Mouse (Mus musculus): ENCODE results near the gene Shpk. TPM values are rescaled to one million over a fixed set of nuclear protein-coding genes. Genes with fewer than 3 reads are reported as not detected.

The Shpk gene
- total and polyA plus RNA-seq, 2 experiments from 2014 or later: 1.8 to 2.2 TPM

DNA sequence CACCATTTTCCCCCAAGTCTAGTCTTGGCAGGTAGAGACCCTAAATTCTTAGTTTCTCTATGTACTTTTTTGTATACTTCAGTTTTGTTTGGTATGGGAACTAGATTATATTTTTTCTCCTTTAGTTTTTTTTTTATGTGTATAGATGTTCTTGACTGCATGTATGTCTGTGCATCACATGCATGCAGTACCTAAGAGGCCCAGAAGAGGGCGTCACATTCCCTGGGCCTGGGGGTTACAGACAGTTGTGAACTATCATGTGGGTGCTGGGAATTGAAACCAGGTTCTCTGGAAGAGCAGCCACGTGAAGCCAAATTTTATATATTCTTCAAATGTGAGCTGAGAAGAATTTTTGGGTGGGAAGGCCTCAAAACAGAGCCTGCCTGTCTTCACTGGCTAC is 20.4 kb downstream of the Shpk start:
- no peak overlapping the region for H3K9ac ChIP-seq
- no peak for DNase-seq
- H3K27me3 ChIP-seq (ENCODE audit: insufficient read depth, low read length): no peaks in the 10 kb centered on the region
- H3K4me3 ChIP-seq (ENCODE audit: low read depth, low read length): no peak overlapping the region
- no peak for ATAC-seq
- no peaks in the 10 kb centered on the region for H3K4me1 ChIP-seq (ENCODE audit: insufficient read depth)
- H3K9me3 ChIP-seq (ENCODE audit: low read length): no peaks in the 10 kb centered on the region
- no peak overlapping the region for H3K4me2 ChIP-seq (ENCODE audit: low read depth)
- WGBS: 67% methylated on average over 2 of the region's 2 CpGs
- H3K36me3 ChIP-seq (ENCODE audit: insufficient read depth): no peaks in the 10 kb centered on the region
- TF ChIP-seq CTCF (IDR thresholded peaks at IDR 0.05; ENCODE audit: low read depth): no peak
- H3K27ac ChIP-seq (ENCODE audit: low read depth, low read length): no peak overlapping the region

DNA sequence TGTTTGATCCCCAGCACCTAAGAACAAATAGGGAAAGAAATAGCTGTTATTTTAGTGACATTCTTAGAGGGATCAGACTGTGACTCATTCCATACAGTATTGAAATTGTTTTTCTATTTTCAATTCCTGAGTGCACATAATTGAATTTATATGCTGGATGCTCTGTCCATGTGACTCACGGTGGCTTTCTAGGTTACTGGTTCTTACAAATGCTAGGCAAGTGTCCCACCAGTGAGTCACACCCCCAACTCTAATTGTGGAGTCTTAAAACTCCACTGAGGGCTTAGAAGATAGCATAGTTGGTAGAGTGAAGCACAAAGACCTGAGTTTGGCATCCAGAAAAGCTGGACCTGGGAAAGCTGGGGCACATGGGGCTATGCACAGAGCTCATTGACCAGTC is 21.4 kb downstream of the Shpk start:
- ATAC-seq (no peak), DNase-seq (no peak)
- Histone ChIP-seq H3K27me3 (ENCODE audit: insufficient read depth, low read length) (no peaks in the 10 kb centered on the region), H3K4me3 (ENCODE audit: low read depth, low read length) (no peak overlapping the region), H3K4me2 (ENCODE audit: low read depth) (no peak overlapping the region), H3K36me3 (ENCODE audit: insufficient read depth) (no peaks in the 10 kb centered on the region), H3K27ac (ENCODE audit: low read depth, low read length) (no peak overlapping the region), H3K9ac (no peak overlapping the region), H3K4me1 (ENCODE audit: insufficient read depth) (no peaks in the 10 kb centered on the region), H3K9me3 (ENCODE audit: low read length) (no peaks in the 10 kb centered on the region)
- TF ChIP-seq CTCF (IDR thresholded peaks at IDR 0.05; ENCODE audit: low read depth): no peak
- 90% methylated on average over 1 of the region's 1 CpGs for WGBS

DNA sequence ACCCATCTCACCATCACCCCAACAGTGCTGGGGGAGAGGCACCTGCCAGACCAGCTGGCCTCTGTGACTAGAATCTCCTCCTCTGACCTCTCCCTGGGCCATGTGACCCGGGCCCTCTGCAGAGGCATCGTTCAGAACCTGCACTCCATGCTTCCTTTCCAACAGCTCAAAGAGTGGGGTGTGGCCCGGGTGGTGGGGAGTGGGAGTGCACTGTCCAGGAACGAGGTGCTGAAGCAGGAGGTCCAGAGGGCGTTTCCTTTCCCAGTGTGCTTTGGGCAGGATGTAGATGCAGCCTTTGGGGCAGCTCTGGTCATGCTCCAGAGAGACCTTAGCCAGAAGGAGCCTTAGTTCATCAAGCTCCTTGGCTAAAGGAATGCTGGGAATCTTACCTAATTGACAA is 23.6 kb downstream of the Shpk start:
- H3K27ac ChIP-seq (ENCODE audit: low read depth, low read length): no peak overlapping the region
- DNase-seq (no peak), ATAC-seq (no peak)
- no peak overlapping the region for H3K4me3 ChIP-seq (ENCODE audit: low read depth, low read length)
- H3K9me3 ChIP-seq (ENCODE audit: low read length): no peaks in the 10 kb centered on the region
- 42% methylated on average over 5 of the region's 5 CpGs for WGBS
- TF ChIP-seq CTCF (IDR thresholded peaks at IDR 0.05; ENCODE audit: low read depth): no peak
- no peak overlapping the region for H3K4me2 ChIP-seq (ENCODE audit: low read depth)
- H3K27me3 ChIP-seq (ENCODE audit: insufficient read depth, low read length): no peaks in the 10 kb centered on the region
- no peaks in the 10 kb centered on the region for H3K4me1 ChIP-seq (ENCODE audit: insufficient read depth)
- no peak overlapping the region for H3K9ac ChIP-seq
- no peaks in the 10 kb centered on the region for H3K36me3 ChIP-seq (ENCODE audit: insufficient read depth)

DNA sequence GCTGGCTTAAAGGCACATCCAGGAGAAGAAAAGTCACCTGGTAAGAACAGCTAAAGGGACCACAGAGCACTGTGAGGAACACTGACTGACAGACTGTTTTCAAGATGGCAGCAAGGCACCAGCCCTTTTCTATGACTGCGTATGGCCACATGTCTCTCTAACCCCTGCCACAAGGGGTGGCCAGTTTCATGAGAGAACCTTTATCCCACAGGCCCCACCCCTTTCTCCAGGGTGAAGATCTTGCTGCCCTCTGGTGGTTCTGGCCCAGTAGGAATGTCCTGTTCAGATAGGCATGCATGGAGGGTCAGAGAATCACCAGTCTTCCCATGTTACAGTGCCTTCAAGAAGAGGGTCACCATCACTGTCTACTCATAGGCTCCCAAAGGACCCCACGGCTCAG is 24.7 kb downstream of the Shpk start:
- H3K9ac ChIP-seq: no peak overlapping the region
- no peaks in the 10 kb centered on the region for H3K36me3 ChIP-seq (ENCODE audit: insufficient read depth)
- 0 out of 2 replicates have a peak, but pooled peaks have one; percentile 16 for TF ChIP-seq CTCF (IDR thresholded peaks at IDR 0.05; ENCODE audit: low read depth)
- H3K27ac ChIP-seq (ENCODE audit: low read depth, low read length): no peak overlapping the region
- H3K4me2 ChIP-seq (ENCODE audit: low read depth): no peak overlapping the region
- DNase-seq (no peak), ATAC-seq (no peak)
- H3K4me3 ChIP-seq (ENCODE audit: low read depth, low read length): no peak overlapping the region
- WGBS: 67% methylated on average over 2 of the region's 2 CpGs
- no peaks in the 10 kb centered on the region for H3K27me3 ChIP-seq (ENCODE audit: insufficient read depth, low read length)
- no peaks in the 10 kb centered on the region for H3K4me1 ChIP-seq (ENCODE audit: insufficient read depth)
- no peaks in the 10 kb centered on the region for H3K9me3 ChIP-seq (ENCODE audit: low read length)

DNA sequence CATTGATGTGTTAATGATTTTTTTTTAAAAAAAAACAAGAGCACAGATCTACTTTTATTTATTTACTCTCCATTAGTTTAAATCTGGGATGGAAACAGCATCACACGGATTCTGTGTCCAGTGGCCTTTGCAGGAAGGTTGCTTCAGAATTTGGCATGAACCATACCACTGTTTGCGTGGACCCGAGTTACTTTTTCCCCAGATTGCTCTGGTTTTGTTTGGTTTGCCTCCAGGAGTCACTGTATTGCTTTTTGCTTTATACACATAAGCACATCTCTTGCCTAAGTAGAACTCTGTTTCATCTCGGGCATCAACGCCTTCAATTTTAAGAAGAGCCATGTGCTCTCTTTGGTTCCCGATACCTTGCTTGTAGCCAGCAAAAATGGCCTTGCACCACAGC is 26.6 kb downstream of the Shpk start:
- Histone ChIP-seq H3K27ac (ENCODE audit: low read depth, low read length) (no peak overlapping the region), H3K9ac (no peak overlapping the region), H3K36me3 (ENCODE audit: insufficient read depth) (no peaks in the 10 kb centered on the region), H3K4me2 (ENCODE audit: low read depth) (no peak overlapping the region), H3K4me1 (ENCODE audit: insufficient read depth) (no peaks in the 10 kb centered on the region), H3K9me3 (ENCODE audit: low read length) (no peaks in the 10 kb centered on the region), H3K4me3 (ENCODE audit: low read depth, low read length) (no peak overlapping the region), H3K27me3 (ENCODE audit: insufficient read depth, low read length) (no peaks in the 10 kb centered on the region)
- no peak for TF ChIP-seq CTCF (IDR thresholded peaks at IDR 0.05; ENCODE audit: low read depth)
- ATAC-seq (no peak), DNase-seq (no peak)
- 90% methylated on average over 6 of the region's 6 CpGs for WGBS

DNA sequence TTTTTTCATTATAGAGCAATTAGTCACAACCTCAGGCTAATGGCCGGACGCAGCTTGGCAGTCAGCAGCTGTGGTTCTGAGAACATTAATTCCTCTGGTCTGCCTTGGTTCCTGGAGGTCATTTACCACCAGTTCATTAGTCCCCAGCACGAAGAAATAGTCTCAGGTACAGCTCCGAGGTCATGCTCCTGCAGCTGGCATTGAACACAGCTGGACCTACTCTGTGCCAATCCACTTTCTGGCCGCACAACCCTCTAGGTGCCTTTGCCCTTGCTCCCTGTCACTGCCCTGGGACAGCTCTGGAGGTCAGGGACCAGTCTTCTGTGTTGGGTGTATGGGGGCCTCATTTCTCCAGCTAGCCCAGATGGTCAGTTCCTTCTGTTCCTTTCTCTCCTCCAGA is 29.6 kb downstream of the Shpk start:
- no peak for DNase-seq
- H3K27me3 ChIP-seq (ENCODE audit: insufficient read depth, low read length): no peaks in the 10 kb centered on the region
- no peak for ATAC-seq
- H3K9ac ChIP-seq: no peak overlapping the region
- H3K27ac ChIP-seq (ENCODE audit: low read depth, low read length): no peak overlapping the region
- H3K36me3 ChIP-seq (ENCODE audit: insufficient read depth): no peaks in the 10 kb centered on the region
- no peaks in the 10 kb centered on the region for H3K4me1 ChIP-seq (ENCODE audit: insufficient read depth)
- WGBS: 82% methylated on average over 5 of the region's 5 CpGs
- no peak overlapping the region for H3K4me2 ChIP-seq (ENCODE audit: low read depth)
- no peak overlapping the region for H3K4me3 ChIP-seq (ENCODE audit: low read depth, low read length)
- no peak for TF ChIP-seq CTCF (IDR thresholded peaks at IDR 0.05; ENCODE audit: low read depth)
- H3K9me3 ChIP-seq (ENCODE audit: low read length): no peaks in the 10 kb centered on the region

DNA sequence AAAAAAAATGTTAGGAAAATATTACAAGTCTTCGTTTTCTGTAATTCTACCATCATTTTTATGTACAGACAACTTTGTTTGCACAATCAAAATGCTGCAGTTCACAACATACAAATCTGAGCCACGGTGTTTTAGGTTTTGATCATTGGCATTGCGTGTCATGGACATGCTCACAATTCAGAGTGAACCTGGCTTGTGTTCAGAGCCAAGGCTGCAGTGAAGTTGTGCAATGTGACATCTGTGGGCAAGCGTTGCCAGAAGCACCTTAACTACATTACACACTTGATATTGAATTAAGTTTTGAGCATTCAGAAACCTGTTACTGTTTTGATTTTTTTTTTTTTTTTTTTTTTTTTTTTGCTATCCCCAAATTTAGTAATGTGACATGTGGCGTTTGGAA is 30.8 kb downstream of the Shpk start:
- no peak for TF ChIP-seq CTCF (IDR thresholded peaks at IDR 0.05; ENCODE audit: low read depth)
- DNase-seq (no peak), ATAC-seq (no peak)
- Histone ChIP-seq H3K36me3 (ENCODE audit: insufficient read depth) (no peaks in the 10 kb centered on the region), H3K4me3 (ENCODE audit: low read depth, low read length) (no peak overlapping the region), H3K27me3 (ENCODE audit: insufficient read depth, low read length) (no peaks in the 10 kb centered on the region), H3K9me3 (ENCODE audit: low read length) (no peaks in the 10 kb centered on the region), H3K4me2 (ENCODE audit: low read depth) (no peak overlapping the region), H3K27ac (ENCODE audit: low read depth, low read length) (no peak overlapping the region), H3K4me1 (ENCODE audit: insufficient read depth) (no peaks in the 10 kb centered on the region), H3K9ac (no peak overlapping the region)
- WGBS: 88% methylated on average over 5 of the region's 5 CpGs

DNA sequence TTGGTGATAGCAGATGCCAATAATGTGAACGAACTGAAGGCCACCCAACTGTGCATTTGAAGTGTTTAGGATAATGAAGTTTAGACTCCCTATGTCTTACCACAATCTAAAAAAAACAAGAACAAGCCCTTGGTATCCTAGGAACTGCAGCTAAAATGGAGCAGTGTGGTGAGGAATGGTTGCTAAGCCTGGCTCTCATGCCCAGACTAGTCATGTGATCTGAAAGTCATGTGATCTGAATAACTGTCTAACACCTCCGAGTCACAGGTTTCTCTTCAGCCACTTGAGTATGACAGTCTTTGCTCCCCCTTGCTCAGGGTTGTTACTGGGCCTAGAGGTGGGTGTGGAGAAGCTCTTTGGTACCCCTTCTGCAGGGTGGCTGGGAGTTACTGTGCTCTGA is 33.3 kb downstream of the Shpk start:
- no peak overlapping the region for H3K4me3 ChIP-seq (ENCODE audit: low read depth, low read length)
- no peaks in the 10 kb centered on the region for H3K36me3 ChIP-seq (ENCODE audit: insufficient read depth)
- no peaks in the 10 kb centered on the region for H3K27me3 ChIP-seq (ENCODE audit: insufficient read depth, low read length)
- DNase-seq (peak; percentile 8), ATAC-seq (peak; percentile 69)
- WGBS: 72% methylated on average over 2 of the region's 2 CpGs
- H3K9me3 ChIP-seq (ENCODE audit: low read length): no peaks in the 10 kb centered on the region
- no peak overlapping the region for H3K9ac ChIP-seq
- no peaks in the 10 kb centered on the region for H3K4me1 ChIP-seq (ENCODE audit: insufficient read depth)
- no peak overlapping the region for H3K27ac ChIP-seq (ENCODE audit: low read depth, low read length)
- TF ChIP-seq CTCF (IDR thresholded peaks at IDR 0.05; ENCODE audit: low read depth): no peak
- no peak overlapping the region for H3K4me2 ChIP-seq (ENCODE audit: low read depth)

Measured in forebrain, postnatal 0 days (tissue).